Mouse (Mus musculus) neural tube, embryonic 13.5 days (tissue): ENCODE measurements around the gene Spred1. TPM values are rescaled to one million over a fixed set of nuclear protein-coding genes. Genes with fewer than 3 reads are reported as not detected.

Source experiments
- ATAC-seq: fragments of 200-750 bp; cut with Nextera tagmentation; 2 replicates; pipeline ENCODE4 v1.8.0; 2017; ENCODE audit warnings: low read depth, mild to moderate bottlenecking, moderate TSS enrichment, moderate library complexity
- H3K27ac ChIP-seq: fragments of 300-500 bp; sonication (generic); replicated peaks from 2 replicates; pipeline ENCODE4 v1.5.1; 2015; ENCODE audit warnings: moderate library complexity, mild to moderate bottlenecking, inconsistent platforms
- H3K27me3 ChIP-seq: fragments of 300-500 bp; sonication (generic); 2 replicates; pipeline ENCODE4 v1.6.1; 2015; ENCODE audit warnings: mild to moderate bottlenecking, inconsistent platforms
- H3K36me3 ChIP-seq: fragments of 300-500 bp; sonication (generic); 2 replicates; pipeline ENCODE4 v1.6.1; 2015; ENCODE audit warnings: mild to moderate bottlenecking, inconsistent platforms
- H3K4me1 ChIP-seq: fragments of 300-500 bp; sonication (generic); replicated peaks from 2 replicates; pipeline ENCODE4 v1.6.1; 2015; ENCODE audit warnings: inconsistent platforms
- H3K4me2 ChIP-seq: fragments of 300-500 bp; sonication (generic); 2 replicates; pipeline ENCODE4 v1.6.1; 2015; ENCODE audit warnings: inconsistent platforms, mild to moderate bottlenecking, moderate library complexity
- H3K4me3 ChIP-seq: fragments of 300-500 bp; sonication (generic); 2 replicates; pipeline ENCODE4 v1.5.1; 2015; ENCODE audit warnings: mild to moderate bottlenecking, inconsistent platforms
- H3K9ac ChIP-seq: fragments of 300-500 bp; sonication (generic); 2 replicates; pipeline ENCODE4 v1.6.1; 2015; ENCODE audit warnings: moderate library complexity, mild to moderate bottlenecking, inconsistent platforms
- H3K9me3 ChIP-seq: fragments of 300-500 bp; sonication (generic); 2 replicates; pipeline ENCODE4 v1.6.1; 2016; ENCODE audit warnings: inconsistent platforms
- WGBS: fragments of 180-500 bp; shearing (Covaris S2); methylation state at CpG from one replicate; pipeline ENCODE4 v1.1.7; 2015; 5-methylcytosine and 5-hydroxymethylcytosine counted together
- polyA plus RNA-seq: library from polyadenylated mRNA; unstranded; fragments of >200 nt; fragmentation: Nextera tagmentation; extraction: Ambion mirVana; gene quantifications from 2 replicates; pipeline ENCODE4 v1.2.1, GENCODE M21; 2015

The Spred1 gene
- polyA plus RNA-seq: 11.8 and 12.5 TPM in 2 replicates

DNA sequence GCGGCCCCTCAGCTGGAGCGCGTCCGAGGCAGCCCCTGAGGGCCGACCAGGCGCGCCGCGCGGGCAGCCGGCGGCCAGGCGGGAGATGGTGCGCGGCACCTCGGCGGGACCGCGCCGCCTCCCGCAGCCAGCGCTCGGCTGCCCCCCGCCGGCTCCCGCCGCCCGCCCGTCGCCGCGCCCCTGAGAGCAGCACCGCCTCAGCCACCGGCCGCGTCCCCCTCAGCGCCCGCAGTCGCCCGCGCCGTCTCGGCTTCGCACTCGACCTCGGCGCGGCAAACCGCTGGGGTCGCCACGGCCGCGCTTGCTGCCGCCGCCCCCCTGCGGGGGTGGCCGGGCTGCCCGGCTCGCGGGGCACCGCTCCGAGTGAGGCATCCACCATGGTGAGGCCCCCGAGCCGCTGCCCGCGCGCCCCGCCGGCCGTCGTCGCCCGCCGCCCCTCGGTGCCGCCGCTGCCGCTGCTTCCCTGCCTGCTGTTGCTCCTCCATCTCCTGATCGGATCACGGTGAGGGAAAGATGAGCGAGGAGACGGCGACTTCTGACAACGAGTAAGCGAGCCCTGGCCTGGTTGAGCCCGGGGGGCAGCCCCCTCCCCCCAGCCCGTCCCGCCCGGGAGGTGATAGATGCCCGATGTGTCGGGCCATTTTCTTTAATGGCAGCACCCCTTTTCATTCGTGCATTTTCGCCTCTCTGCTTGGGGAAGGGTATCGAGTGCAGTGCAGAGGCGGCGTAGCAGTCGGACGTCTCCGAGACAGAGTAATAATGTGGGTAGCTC, at the start of gene Spred1:
Gene Spred1 (plus strand): TSS at position 163 of the 772 bp plus-strand sequence.
- peaks cover 29% of the 10 kb centered on the region for H3K4me1 ChIP-seq
- peak within 1 kb of the TSS; percentile 98 for H3K9ac ChIP-seq
- H3K4me2 ChIP-seq: peak within 1 kb of the TSS; percentile 79
- no peaks in the 10 kb centered on the region for H3K36me3 ChIP-seq
- H3K27ac ChIP-seq: peak within 1 kb of the TSS; percentile 99
- H3K4me3 ChIP-seq: peak within 1 kb of the TSS; percentile 91
- peak; percentile 49 for ATAC-seq
- H3K27me3 ChIP-seq: no peaks in the 10 kb centered on the region
- 1% methylated on average over 54 of the region's 99 CpGs for WGBS
- H3K9me3 ChIP-seq: no peaks in the 10 kb centered on the region

DNA sequence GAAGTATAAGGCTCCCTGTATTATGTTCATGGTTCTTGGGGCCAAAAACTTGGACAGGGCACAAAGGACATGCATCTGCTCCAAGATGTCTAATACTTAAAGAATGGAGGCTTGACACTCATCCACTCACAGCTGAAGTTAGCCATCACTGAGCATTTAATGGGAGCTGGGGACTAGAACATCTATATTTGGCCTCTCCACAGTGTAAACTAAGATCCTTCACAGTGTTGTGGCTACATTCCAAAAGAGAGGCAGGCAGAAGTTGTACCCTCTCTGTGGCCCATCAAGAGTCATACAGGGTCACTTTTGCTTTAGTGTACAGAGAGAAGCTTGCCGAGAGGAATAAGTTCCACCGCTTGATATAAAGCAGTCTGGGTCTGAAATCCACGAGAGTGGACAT, 49.6 kb upstream of the Spred1 start:
- Histone ChIP-seq H3K4me1 (no peaks in the 10 kb centered on the region), H3K9ac (no peak overlapping the region), H3K36me3 (no peaks in the 10 kb centered on the region), H3K4me3 (no peak overlapping the region), H3K9me3 (no peaks in the 10 kb centered on the region), H3K27ac (no peak overlapping the region), H3K27me3 (no peaks in the 10 kb centered on the region), H3K4me2 (no peak overlapping the region)
- ATAC-seq: no peak
- WGBS: 82% methylated on average over 3 of the region's 3 CpGs

DNA sequence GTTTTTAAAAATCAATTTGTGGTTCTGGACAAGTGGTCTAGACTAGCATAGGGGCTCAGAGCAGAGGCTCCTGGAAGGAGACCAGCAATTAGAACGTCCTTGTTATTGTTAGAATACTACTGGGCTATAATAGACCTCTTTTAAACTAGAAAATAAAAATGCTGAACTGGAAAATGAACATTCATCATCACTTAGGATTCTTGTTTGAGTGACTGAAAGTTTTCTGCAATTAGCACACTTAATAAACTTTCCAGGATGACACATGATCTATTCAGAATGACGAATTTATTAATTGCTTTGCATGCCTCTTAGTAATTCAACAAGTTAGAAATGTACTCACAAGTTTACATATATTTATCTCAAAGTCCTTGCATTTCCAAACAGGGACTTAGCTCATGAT, 42.5 kb upstream of the Spred1 start:
- WGBS: 81% methylated on average over 2 of the region's 2 CpGs
- no peaks in the 10 kb centered on the region for H3K27me3 ChIP-seq
- H3K4me1 ChIP-seq: no peaks in the 10 kb centered on the region; the same call in 1 of the 2 replicates
- no peak overlapping the region for H3K4me2 ChIP-seq
- no peak for ATAC-seq
- H3K4me3 ChIP-seq: no peak overlapping the region
- H3K36me3 ChIP-seq: no peaks in the 10 kb centered on the region
- H3K9ac ChIP-seq: no peak overlapping the region
- no peak overlapping the region for H3K27ac ChIP-seq
- no peaks in the 10 kb centered on the region for H3K9me3 ChIP-seq

DNA sequence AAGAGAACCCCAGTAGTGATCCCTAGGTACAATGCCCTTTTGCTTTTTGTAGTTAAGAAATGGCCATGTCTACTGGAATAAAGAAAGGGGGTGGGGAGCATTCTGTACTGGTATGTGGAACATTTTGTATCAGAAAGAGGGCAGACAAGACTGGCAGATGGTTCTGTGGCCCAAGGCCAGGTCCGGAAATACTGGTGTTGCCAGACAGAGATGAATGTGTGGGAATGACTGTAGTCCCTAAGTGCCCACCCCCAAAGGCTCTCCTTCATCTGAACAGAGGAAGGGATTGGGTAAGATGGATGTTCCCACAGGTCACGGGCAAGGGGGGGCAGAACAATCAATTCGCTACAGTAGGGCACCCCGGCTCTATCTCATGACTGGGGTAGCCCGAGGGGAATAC, 41.6 kb upstream of the Spred1 start:
- no peak for ATAC-seq

DNA sequence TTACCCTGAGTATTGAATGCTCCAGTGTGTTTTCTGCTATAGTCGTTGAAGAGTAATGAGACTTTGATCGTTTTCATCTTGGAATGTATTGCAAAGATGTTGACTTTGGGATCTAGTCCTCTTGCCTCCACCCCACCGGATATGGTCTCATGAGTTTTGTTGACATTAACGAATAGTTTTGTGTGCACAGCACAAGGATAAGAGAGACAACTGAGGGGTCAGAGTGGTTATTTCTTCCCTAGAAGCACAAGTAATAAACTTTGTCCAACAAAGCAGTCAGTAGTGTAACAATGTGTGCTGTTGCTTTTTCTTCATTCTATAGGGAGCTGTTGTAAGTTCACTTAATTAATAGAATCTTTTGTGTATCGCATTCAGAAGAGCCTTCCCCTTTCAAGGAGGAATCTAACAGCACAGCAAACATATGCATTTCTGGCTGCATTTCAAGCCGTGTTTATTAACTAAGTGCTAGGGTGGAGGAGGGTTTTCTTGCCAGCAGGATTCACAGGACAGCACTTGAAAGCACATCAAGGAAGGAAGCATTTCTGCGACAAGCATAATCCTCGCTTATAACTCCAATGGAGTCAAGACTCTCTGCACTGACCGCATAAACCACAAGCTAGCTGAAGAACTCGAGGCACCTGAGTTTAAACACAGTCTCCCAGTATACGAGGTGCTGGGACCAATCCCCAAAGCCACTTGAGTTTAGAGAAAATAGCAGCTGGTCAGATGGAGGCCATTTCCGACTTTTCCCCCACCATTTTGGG, 35.0 kb upstream of the Spred1 start:
- Histone ChIP-seq H3K4me2 (no peak overlapping the region), H3K27ac (no peak overlapping the region), H3K4me3 (no peak overlapping the region), H3K27me3 (no peaks in the 10 kb centered on the region), H3K4me1 (0 out of 2 replicates have a peak, but pooled peaks cover 13% of the 10 kb centered on the region), H3K9ac (no peak overlapping the region), H3K36me3 (no peaks in the 10 kb centered on the region), H3K9me3 (no peaks in the 10 kb centered on the region)
- 75% methylated on average over 12 of the region's 12 CpGs for whole genome bisulfite sequencing
- no peak for ATAC-seq

More for the DNA sequence above, 41.6 kb upstream of the Spred1 start:
- Histone ChIP-seq H3K27me3 (no peaks in the 10 kb centered on the region), H3K9ac (no peak overlapping the region), H3K4me2 (no peak overlapping the region), H3K27ac (no peak overlapping the region), H3K36me3 (no peaks in the 10 kb centered on the region), H3K4me3 (no peak overlapping the region), H3K4me1 (no peaks in the 10 kb centered on the region; the same call in 1 of the 2 replicates), H3K9me3 (no peaks in the 10 kb centered on the region)
- WGBS: 65% methylated on average over 5 of the region's 5 CpGs

DNA sequence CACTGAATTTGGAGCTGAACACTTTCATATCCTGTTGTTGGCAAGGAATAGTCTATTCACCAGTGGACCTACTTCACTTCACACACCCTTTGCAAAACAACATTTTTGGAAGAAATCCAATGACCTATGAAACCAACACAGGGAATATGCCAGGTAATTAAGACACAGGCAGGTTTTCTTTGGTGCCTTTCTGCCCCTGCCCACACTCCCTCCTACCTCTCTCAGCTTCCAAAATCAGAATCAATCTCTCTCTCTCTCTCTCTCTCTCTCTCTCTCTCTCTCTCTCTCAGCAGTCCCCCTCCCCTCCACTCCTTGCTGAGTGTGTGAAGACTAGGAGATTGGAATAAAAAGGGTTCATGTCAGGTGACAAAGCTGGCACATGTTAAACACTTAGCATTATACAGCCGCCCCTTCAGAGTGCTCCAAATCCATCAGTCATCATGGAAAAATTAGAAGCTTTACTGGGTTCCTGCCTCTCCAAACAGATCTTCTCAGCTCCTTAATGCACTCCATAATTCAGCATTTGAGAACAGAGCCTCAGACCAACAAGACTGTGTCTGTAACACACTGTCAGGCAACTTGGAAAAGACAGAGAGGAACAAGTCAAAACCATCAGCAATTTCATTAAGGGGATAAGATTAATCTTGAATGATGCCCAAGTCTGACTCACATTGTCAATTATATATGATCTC, 34.3 kb upstream of the Spred1 start:
- Histone ChIP-seq H3K9me3 (no peaks in the 10 kb centered on the region), H3K4me2 (no peak overlapping the region), H3K27ac (no peak overlapping the region), H3K27me3 (no peaks in the 10 kb centered on the region), H3K9ac (no peak overlapping the region), H3K36me3 (no peaks in the 10 kb centered on the region), H3K4me3 (no peak overlapping the region), H3K4me1 (0 out of 2 replicates have a peak, but pooled peaks cover 13% of the 10 kb centered on the region)
- 76% methylated on average over 1 of the region's 1 CpGs for WGBS
- no peak for ATAC-seq

DNA sequence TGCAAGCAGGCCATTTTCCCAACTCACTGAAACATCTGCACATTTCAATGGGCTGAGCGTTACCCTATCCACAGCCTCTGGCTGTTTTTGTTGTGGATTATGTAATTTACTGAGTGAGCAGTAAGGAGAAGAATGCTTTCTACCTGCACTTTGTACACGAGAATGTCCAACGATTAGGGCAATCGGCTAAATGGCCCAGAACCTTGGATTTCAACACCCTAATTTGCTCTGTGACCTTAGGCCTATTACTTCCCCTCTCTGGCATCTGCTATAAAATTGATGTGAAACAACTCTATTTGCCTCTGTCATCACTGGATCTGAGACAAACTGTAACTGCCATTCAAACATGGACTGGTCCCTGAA, 33.7 kb upstream of the Spred1 start:
- Histone ChIP-seq H3K4me1 (0 out of 2 replicates have a peak, but pooled peaks cover 13% of the 10 kb centered on the region), H3K27ac (no peak overlapping the region), H3K4me2 (no peak overlapping the region), H3K9ac (no peak overlapping the region), H3K4me3 (no peak overlapping the region), H3K9me3 (no peaks in the 10 kb centered on the region), H3K27me3 (no peaks in the 10 kb centered on the region), H3K36me3 (no peaks in the 10 kb centered on the region)
- no peak for ATAC-seq
- WGBS: 83% methylated on average over 4 of the region's 4 CpGs

DNA sequence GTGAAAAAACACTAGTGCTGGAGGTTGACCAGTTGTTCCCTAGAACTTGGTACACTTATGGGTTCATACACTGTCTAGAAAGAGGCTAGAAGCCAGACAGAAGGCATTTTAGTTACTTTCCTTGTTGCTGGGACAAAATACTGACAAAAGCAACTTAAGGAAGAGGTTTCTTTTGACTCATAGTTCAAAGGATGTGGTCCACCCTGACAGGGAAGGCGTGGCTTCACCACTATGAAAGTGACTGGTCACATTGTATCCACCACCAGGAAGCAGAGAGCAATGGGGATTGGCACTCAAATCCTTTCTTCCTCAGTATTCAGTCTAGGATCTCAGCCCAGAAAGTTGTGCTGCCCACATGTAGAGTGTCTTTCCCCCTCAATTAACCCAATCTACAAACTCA, 31.7 kb upstream of the Spred1 start:
- no peak for ATAC-seq
- H3K4me3 ChIP-seq: no peak overlapping the region
- H3K9ac ChIP-seq: no peak overlapping the region
- H3K9me3 ChIP-seq: no peaks in the 10 kb centered on the region
- no peak overlapping the region for H3K4me2 ChIP-seq
- 0 out of 2 replicates have a peak, but pooled peaks cover 13% of the 10 kb centered on the region for H3K4me1 ChIP-seq
- H3K27me3 ChIP-seq: no peaks in the 10 kb centered on the region
- H3K27ac ChIP-seq: no peak overlapping the region
- 80% methylated on average over 1 of the region's 1 CpGs for WGBS
- no peaks in the 10 kb centered on the region for H3K36me3 ChIP-seq

DNA sequence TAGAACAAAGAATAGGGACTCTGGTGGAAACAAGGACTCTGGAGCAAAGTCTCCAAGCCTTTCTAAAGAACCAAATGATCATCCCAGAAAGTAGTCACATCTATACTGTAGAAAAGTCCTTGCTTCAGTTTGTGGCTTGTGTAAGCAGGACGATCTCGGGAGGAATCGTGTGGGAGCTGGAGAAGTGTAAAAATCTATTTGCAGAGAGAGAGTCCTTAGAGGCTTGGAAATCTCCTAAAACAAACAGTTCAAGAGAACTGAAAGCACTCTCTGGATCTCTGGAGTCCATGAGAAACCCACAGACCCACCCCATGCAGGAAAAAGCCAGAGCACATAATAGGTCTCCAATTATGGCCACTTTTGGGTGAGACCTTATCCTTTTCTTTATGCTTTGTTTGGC, 31.1 kb upstream of the Spred1 start:
- Histone ChIP-seq H3K4me1 (0 out of 2 replicates have a peak, but pooled peaks cover 13% of the 10 kb centered on the region), H3K4me2 (no peak overlapping the region), H3K9ac (no peak overlapping the region), H3K4me3 (no peak overlapping the region), H3K27ac (no peak overlapping the region), H3K9me3 (no peaks in the 10 kb centered on the region), H3K27me3 (no peaks in the 10 kb centered on the region), H3K36me3 (no peaks in the 10 kb centered on the region)
- ATAC-seq: no peak
- WGBS: 88% methylated on average over 3 of the region's 3 CpGs

DNA sequence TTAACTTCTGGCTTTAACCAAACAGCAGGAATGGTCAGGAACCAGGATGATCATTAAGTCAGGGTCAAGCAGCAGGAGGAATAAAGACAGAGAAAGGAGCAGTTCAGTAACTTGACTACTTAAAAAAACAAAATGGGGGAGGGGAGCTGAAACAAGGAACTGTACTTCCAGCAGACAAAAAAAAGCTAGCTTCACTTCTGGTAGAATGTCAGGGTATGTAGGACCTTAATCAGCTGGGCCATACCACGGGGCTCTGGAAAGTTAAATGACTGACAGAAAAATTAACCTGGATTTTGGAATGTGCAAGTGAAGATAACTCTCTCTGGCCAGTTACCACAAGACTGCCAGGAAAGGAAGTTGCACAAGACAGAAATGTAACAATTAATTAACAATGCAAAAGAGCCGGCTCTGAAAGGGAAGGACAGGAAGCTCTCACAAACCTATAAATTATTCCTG, 28.2 kb upstream of the Spred1 start:
- Histone ChIP-seq H3K9ac (no peak overlapping the region), H3K36me3 (no peaks in the 10 kb centered on the region), H3K4me3 (no peak overlapping the region), H3K4me2 (no peak overlapping the region), H3K27ac (no peak overlapping the region), H3K27me3 (no peaks in the 10 kb centered on the region), H3K4me1 (no peaks in the 10 kb centered on the region), H3K9me3 (no peaks in the 10 kb centered on the region)
- 66% methylated on average over 2 of the region's 2 CpGs for WGBS
- ATAC-seq: no peak

DNA sequence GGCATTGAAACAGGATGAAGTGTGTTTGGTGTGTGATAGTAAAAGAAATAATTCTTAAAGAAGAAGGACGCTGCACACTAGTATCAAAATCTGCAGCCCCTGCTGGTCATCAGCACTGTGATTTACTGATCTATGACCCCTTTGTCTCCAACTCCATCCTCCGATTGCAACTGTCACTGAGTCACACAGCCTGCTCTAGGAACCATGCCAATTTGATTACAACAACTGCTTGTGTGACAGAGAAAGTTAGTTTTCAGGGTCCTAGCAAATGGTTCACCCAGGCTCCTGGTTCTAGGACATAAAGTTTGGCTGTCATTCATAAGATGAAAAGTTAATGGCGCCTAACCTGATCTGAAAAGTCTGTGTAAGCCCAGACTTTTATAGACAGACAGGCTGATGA, 25.7 kb upstream of the Spred1 start:
- H3K36me3 ChIP-seq: no peaks in the 10 kb centered on the region
- no peak for ATAC-seq
- no peaks in the 10 kb centered on the region for H3K27me3 ChIP-seq
- no peak overlapping the region for H3K9ac ChIP-seq
- no peak overlapping the region for H3K4me3 ChIP-seq
- no peaks in the 10 kb centered on the region for H3K4me1 ChIP-seq
- H3K9me3 ChIP-seq: no peaks in the 10 kb centered on the region
- no peak overlapping the region for H3K27ac ChIP-seq
- no peak overlapping the region for H3K4me2 ChIP-seq
- WGBS: 51% methylated on average over 3 of the region's 3 CpGs

DNA sequence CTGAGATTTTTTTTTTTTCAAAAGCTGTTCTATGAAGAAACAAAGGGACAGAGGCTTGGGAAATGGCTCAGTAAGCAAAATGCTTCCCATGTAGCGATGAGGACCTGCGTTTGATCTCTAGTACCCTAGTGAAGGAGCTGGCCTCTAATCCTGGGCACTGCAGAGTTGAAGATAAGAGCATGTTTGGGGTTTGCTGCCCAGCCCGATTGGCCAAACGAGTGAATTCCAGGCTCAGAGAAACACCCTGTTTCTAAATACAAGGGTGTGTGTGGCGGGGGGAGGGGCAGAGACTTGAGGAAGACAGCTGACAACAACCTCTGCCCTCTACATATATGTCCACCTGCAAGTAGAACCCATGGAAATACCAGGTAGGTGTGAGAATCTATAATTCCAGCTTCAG, 23.9 kb upstream of the Spred1 start:
- Histone ChIP-seq H3K4me1 (no peaks in the 10 kb centered on the region), H3K9ac (no peak overlapping the region), H3K27ac (no peak overlapping the region), H3K4me3 (no peak overlapping the region), H3K4me2 (no peak overlapping the region), H3K27me3 (no peaks in the 10 kb centered on the region), H3K36me3 (no peaks in the 10 kb centered on the region), H3K9me3 (no peaks in the 10 kb centered on the region)
- ATAC-seq: no peak
- 83% methylated on average over 5 of the region's 5 CpGs for WGBS
